Mouse (Mus musculus) CD4-positive, CD25-positive, alpha-beta regulatory T cell, adult 4 months (primary cell): ENCODE data around the gene Arel1. TPM values are rescaled to one million over a fixed set of nuclear protein-coding genes. Genes with fewer than 3 reads are reported as not detected.

Experiments
- ATAC-seq: one replicate; pipeline ENCODE4 v1.8.0; 2017
- polyA plus RNA-seq, 2 experiments: library from polyadenylated mRNA; unstranded; fragments of 100-300 nt; shearing (Covaris generic); gene quantifications; one replicate each; pipeline ENCODE4 v1.2.1; 2017

The Arel1 gene
- 10 to 100 TPM; 28.4 to 28.7 TPM for polyA plus RNA-seq

- ATAC-seq = peak; percentile 77
Measured at GRCm38 (mm10) chr12:84970428-84971096, at the start of gene Arel1, which contains the start of gene Fcf1. Gene Arel1 (minus strand): TSS chr12:84970900. Gene Fcf1 (plus strand): TSS chr12:84970897.

GRCm38 (mm10) chr12:85012185-85012584, 41.5 kb upstream of the Arel1 start:
- no peak for ATAC-seq

DNA sequence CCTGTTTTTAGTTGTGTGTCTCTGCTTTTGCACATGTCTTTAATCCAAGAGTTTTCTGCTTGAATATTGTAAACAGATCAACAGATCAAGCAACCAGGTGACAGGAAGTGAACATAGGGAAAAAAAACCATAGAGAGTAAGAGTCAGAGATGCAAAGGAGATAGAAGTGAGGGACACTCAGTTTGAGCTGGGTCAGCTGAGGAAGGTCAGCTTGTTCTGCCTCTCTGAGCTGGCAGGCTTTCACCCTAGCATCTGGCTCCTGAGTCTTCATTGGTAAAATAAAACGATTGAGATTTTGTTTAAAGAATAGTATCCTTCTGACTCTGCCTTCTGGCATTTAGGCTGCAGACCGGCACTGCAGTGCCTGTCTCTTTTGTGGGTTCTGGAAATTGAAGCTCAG, 39.8 kb upstream of the Arel1 start:
- no peak for ATAC-seq

DNA sequence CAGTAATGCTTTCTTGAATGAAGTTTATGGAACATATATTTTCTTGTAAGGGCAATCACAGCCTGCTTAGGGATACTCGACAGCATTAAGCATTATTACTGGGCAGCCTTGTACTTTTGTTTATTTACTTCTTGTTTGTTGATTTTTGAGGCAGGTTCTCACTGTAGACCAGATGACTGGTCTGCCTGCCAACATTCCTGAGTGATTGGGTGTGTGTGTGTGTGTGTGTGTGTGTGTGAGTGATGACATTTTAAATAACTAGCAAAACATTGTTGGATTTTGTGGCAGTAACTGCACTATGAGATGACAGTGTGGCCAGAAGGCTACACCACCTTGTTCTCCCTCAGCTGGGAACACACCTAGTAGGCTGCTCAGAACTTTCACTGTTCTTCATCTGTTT, 39.1 kb upstream of the Arel1 start:
- no peak for ATAC-seq

DNA sequence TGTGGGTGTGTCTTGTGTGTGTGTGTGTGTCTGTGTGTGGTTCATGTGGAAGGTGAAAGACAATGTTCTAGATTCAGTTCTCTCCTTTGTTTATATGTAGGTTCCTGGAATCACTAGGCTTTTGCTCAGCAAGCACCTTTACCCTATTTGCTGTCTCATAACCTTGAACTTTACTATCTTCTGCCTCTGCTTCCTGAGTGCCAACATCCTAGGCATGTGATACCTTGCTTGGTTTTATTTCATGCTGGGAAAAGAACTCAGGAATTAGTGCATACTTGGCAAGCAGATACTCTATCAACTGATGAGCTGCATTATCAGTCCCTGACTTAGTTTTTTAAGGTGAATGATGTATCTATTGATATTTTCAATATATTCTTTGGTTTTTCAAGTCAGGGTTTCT, 36.3 kb upstream of the Arel1 start:
- ATAC-seq = no peak

GRCm38 (mm10) chr12:85006206-85006605, 35.5 kb upstream of the Arel1 start:
- no peak for ATAC-seq

GRCm38 (mm10) chr12:84999053-84999452, 28.4 kb upstream of the Arel1 start:
- no peak for ATAC-seq

GRCm38 (mm10) chr12:84996501-84997398, 26.1 kb upstream of the Arel1 start:
- ATAC-seq = peak; percentile 30

DNA sequence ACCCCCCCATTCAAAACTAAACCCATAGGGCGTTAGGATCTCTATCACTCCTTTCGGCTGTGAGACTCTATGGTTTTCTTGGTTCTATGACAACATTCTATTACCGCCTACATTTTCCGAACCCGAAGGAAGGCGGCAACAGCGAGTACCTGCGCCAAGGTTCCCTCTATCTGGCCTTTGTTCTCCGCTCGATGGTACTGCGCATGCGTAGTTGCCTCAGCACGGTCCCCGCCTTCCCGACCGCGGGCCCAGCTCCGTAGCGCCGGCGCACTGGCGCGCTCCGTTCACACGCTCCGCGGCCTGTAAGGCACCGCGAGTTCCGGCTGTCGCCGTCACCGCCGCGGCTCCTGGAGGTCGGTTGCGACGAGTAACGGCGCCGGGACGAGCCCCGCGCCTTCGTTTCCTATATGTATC, 25.4 kb upstream of the Arel1 start, which contains the start of gene Ylpm1:
TSS of gene Ylpm1 (plus strand) at position 239 of the 414 bp plus-strand sequence.
- ATAC-seq = peak; percentile 95

- ATAC-seq = no peak
Measured at GRCm38 (mm10) chr12:84995112-84995761, 24.5 kb upstream of the Arel1 start.

DNA sequence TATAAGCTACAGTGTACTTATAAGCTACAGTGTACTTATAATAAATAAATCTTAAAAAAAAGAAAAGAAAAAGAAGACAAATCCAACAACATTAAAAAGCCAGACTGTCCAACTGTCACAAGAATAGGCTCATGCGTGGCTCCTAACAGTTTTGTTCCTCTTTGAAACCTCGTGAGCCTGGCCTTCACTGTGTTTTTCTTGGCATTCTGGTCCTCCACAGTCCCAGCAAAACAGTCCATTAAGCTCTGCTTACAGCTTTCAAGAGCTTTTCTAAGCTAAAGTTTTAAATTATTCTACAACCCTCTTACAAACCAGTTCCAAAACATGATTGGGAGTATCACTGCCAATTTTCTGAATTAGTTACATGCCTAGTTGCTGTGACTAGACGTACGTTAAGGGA, 18.8 kb upstream of the Arel1 start:
- ATAC-seq = no peak

DNA sequence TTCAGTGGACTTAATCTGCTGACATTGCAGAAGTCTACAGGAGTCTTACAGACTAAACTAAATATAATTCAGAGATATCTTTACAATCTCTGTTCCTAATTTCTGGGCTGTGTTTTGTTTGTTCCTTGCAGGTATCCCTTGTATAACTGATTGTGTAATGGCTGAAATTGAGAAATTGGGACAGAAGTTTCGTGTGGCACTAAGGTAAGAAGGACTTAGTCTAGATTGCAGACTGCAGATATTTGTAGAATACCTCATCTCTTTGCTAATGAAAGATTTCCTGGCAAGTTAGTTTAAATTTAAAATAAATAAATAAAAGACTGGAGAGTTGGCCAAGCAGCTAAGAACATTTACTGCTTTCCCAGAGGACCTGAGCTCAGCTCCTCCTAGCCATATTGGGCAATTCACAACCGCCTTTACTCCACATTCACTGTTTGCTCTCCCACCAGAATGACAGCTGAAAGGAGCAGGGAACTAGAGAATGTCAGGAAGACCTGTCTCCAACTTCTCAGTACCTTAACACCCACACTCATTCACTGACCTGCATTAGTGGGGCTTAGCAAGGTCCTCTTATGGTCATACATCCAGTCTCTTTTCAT, 8.7 kb upstream of the Arel1 start:
- ATAC-seq = no peak

DNA sequence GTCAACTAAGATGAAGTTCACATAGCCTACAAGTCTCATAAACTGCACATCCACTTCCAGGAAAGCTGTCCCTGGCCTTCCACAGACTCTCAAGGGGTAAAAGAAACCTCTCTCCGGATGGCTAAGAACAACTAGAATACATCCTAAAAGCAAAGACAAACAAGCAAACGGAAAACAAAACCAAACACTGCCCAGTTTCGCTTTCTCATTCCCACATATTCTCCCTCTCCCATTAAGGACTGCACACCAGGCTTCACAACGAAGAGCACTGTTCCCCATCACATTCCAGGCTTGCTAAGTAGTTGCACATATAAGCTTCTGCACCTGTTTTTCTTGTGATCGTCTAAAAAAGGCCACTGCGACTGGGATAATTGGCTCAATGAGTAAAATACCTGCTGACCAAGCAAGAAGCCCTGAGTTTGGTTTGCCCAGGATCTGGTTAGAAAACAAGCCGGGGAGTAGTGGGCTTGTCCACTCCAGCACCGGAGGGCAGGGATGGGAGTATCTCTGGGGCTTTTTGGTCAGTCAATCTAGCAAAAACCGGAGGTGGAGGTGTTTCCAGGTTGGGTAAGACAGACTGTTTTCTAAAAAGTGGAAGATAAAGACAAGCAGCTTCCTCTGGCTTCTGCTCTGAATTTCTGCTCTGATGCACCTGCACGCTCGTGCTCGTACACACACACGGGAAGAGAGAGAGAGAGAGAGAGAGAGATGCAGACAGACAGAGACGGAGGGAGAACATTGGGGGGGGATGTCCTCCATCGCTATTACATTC, 858 bp downstream of the Arel1 start:
- ATAC-seq = peak; percentile 31

GRCm38 (mm10) chr12:84968831-84969655, 1.7 kb downstream of the Arel1 start:
- ATAC-seq = peak; percentile 56

- no peak for ATAC-seq
Measured at GRCm38 (mm10) chr12:84962606-84963005, 8.1 kb downstream of the Arel1 start.

GRCm38 (mm10) chr12:84958794-84959356, 11.8 kb downstream of the Arel1 start:
- ATAC-seq = no peak

- ATAC-seq = no peak
Measured at GRCm38 (mm10) chr12:84956317-84956716, 14.4 kb downstream of the Arel1 start.

DNA sequence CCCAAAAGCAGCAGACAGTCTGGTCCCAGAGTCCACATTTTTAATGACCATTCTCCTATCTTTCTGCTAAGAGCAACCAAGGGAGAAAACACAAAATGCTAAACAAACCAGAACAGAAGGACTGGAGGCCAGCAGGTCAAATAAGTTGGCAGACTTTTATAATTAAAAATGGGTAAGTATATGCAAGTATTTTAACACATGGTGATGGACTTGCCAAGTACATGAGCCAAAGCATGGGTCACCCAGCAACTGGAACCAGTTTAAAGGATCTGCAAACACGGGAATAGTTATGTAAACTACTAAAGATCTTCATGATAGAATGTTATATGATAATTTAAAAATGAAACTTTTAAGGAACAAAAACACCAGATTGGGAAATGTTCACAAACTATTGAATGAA, 18.3 kb downstream of the Arel1 start:
- ATAC-seq = no peak

DNA sequence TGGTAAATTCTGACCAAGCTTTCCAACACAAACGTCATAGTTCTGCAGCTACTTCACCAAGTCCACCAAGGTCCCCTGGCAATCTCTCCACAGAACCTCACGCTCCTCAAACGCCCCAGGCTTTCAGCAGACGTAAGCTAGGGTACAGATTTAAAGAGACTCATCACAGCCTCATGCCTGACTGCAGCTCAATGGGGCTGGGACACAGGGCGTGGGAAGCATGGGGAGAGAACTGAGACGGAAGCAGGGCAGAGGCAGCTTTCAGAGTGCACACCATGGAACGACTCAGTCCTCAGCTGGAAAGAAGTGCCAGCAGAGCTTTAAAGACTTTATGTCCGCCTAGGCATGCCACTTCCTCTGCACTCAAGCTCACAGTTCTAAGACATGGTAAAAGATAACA, 19.2 kb downstream of the Arel1 start:
- no peak for ATAC-seq

DNA sequence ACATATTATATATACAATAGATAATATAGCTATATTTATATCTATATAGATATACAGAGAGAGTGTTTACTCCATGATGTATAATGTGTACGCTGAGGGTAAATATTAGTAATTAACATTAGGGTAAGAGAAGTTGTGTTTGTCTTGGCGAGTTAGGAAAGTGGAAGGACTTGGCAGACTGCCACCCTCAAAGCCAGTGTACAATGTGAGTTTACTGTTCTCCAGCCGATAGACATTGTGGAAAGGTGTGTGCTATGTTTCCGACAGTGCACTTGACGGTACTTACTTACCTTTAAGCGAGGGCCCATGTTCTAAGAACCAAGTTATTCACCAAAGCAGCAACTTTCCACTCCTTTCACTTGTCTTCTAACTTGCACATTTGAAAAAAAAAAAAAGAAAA, 19.9 kb downstream of the Arel1 start:
- no peak for ATAC-seq
